Mouse (Mus musculus) hindbrain, embryonic 16.5 days (tissue): ENCODE measurements at regions not wholly inside any gene's neighbourhood (a gene's known extent, or its start where the extent isn't known, plus 50 kb on each side); places are given as distances from the start of the nearest gene placed in this dataset.

Source experiments
- ATAC-seq: fragments of 200-750 bp; cut with Nextera tagmentation; 2 replicates; pipeline ENCODE4 v1.8.0; 2017; ENCODE audit warnings: moderate TSS enrichment, moderate library complexity
- H3K27ac ChIP-seq: fragments of 300-500 bp; sonication (generic); 2 replicates; pipeline ENCODE4 v1.5.1; 2014; ENCODE audit warnings: low read depth, mild to moderate bottlenecking, control low read depth, low read length, moderate library complexity
- H3K27me3 ChIP-seq: fragments of 300-500 bp; sonication (generic); replicated peaks from 2 replicates; pipeline ENCODE4 v1.6.1; 2014; ENCODE audit warnings: low read length; ENCODE audit not compliant: control insufficient read depth, insufficient read depth
- H3K36me3 ChIP-seq: fragments of 300-500 bp; sonication (generic); 2 replicates; pipeline ENCODE4 v1.6.1; 2014; ENCODE audit warnings: mild to moderate bottlenecking, low read length, moderate library complexity, mixed read lengths; ENCODE audit not compliant: control insufficient read depth, insufficient read depth
- H3K4me1 ChIP-seq: fragments of 300-500 bp; sonication (generic); 2 replicates; pipeline ENCODE4 v1.6.1; 2014; ENCODE audit warnings: low read depth, low read length; ENCODE audit not compliant: control insufficient read depth, insufficient read depth
- H3K4me2 ChIP-seq: fragments of 300-500 bp; sonication (generic); 2 replicates; pipeline ENCODE4 v1.6.1; 2014; ENCODE audit warnings: mild to moderate bottlenecking, low read length, control low read depth, moderate library complexity
- H3K4me3 ChIP-seq: fragments of 300-500 bp; sonication (generic); 2 replicates; pipeline ENCODE4 v1.5.1; 2014; ENCODE audit warnings: mild to moderate bottlenecking, low read length, control low read depth, moderate library complexity
- H3K9ac ChIP-seq: fragments of 300-500 bp; sonication (generic); 2 replicates; pipeline ENCODE4 v1.6.1; 2014; ENCODE audit warnings: low read depth, mild to moderate bottlenecking, control low read depth, low read length, moderate library complexity
- H3K9me3 ChIP-seq: fragments of 300-500 bp; sonication (generic); 2 replicates; pipeline ENCODE4 v1.6.1; 2014; ENCODE audit warnings: mild to moderate bottlenecking, low read length, moderate library complexity; ENCODE audit not compliant: control insufficient read depth
- WGBS: fragments of 180-500 bp; shearing (Covaris S2); extraction: QIAGEN DNeasy Blood & Tissue Kit; methylation state at CpG from one replicate; pipeline ENCODE4 v1.1.7; 2014; 5-methylcytosine and 5-hydroxymethylcytosine counted together

DNA sequence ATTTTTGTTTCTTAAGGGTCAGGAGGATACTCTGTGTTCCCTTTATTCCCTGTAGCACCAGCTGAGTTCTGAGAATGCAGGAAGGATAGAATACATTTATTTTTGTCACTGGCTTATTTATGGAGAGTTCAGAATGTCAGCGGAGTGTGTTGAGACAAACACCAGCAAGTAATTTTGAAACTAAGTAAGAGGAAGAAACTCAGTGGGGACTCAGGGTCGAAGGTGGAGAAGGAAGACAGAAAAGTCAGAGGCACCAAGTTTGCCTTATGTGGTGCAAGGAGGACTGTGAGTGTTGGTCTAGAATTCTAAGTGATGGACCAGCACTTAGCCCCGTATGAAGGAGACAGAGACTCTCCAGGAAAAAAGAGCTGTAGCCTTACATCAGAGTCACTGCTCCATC, 520.7 kb upstream of the Tmpo start:
- Histone ChIP-seq H3K27ac (no peak overlapping the region), H3K4me1 (no peaks in the 10 kb centered on the region), H3K27me3 (no peaks in the 10 kb centered on the region), H3K9ac (no peak overlapping the region), H3K4me3 (no peak overlapping the region), H3K9me3 (no peaks in the 10 kb centered on the region), H3K36me3 (no peaks in the 10 kb centered on the region), H3K4me2 (no peak overlapping the region)
- no peak for ATAC-seq
- WGBS: 77% methylated on average over 3 of the region's 3 CpGs

DNA sequence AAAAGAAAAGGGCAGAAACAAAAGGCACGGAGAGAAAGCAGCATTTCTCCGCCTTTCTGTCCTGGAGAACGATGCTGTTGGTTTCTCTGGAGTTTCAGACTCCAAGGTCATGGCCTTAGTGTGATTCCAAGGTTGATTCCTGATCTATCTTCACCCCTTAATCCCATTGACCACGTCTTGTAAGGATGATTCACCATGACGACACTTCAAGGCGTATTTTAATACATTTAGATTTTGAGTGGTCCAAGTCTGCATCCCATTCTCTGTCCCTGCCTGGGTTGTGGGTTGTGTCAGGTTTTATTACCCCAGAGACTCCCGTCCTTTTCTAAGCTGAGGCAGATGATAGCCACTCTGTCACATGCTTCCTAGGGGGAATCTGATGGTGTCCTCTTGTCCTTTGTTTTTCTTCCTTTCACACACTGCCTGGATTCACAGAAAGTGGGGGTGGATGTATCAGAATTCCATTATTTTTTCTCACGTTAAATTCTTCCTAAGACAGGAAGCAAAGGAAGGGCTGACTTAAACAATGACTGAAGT, 505.0 kb upstream of the Tmpo start:
- no peak overlapping the region for H3K9ac ChIP-seq
- H3K27me3 ChIP-seq: no peaks in the 10 kb centered on the region
- H3K36me3 ChIP-seq: no peaks in the 10 kb centered on the region
- H3K4me1 ChIP-seq: peaks cover 9% of the 10 kb centered on the region
- H3K9me3 ChIP-seq: no peaks in the 10 kb centered on the region
- 35% methylated on average over 8 of the region's 8 CpGs for WGBS
- no peak overlapping the region for H3K4me2 ChIP-seq
- no peak for ATAC-seq
- H3K27ac ChIP-seq: no peak overlapping the region
- no peak overlapping the region for H3K4me3 ChIP-seq

DNA sequence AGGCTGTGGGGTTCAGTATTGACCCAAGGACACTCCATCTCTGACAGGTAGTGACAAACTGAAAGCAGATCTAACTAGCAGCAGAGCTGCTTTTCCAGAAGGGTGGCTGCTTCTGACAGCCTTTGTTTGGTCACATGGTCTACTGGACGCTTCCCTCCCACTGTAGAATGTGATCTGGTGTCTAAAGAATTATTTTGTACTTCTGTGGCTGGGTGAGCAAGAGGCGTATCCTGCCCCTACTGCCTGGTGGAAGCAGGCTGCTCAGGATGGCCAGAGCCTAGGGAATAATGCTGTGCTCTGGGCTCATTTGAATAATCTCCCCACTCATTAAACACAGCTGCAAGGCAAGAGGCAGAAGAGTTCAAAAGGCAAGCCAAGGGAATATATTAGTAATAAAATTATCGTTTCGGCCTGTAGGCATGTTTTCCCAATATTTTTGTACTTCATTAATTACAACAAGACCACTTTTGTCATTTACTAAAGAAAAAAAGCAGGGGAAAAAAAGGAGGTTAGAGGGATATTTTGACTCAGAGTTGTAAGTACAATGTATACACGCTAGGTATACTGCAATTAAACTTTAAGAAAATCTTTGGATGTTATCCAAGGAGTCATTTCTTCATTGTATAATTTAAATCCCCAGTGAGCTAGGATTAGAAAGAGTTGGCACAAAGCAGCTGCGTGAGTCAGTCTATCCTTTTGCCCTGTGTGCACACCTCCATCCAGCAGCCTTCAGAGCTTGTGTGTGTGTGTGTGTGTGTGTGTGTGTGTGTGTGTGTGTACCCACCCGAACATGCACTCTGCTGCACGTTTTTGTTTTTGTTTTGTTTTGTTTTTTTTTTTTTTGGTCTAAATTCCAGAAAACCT, 504.3 kb upstream of the Tmpo start:
- Histone ChIP-seq H3K4me3 (no peak overlapping the region), H3K9ac (no peak overlapping the region; the same call in 1 of the 2 replicates), H3K27me3 (no peaks in the 10 kb centered on the region), H3K4me1 (peaks cover 9% of the 10 kb centered on the region), H3K9me3 (no peaks in the 10 kb centered on the region), H3K36me3 (no peaks in the 10 kb centered on the region), H3K4me2 (peak overlapping the region; percentile 33), H3K27ac (peak overlapping the region; percentile 39; the same call in 1 of the 2 replicates)
- 22% methylated on average over 8 of the region's 8 CpGs for WGBS
- peak; percentile 77 for ATAC-seq

DNA sequence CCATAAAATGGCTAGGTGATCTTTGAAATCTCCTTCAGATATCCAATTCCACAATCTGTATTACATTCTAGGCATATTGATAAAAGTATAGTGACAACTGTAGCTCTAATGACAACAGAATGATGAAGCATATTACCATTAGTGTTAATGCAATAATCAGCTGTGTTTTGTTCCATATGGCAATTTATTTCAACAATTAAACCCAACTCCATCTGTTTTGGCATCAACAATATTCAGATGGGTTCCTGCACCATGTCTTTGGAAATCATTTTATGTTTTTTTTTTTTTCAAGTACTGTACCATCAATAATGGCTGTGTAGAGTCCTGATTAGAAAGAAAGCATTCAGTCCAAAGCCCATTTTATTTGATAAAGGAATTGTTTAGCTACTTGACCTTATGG, 498.5 kb upstream of the Tmpo start:
- Histone ChIP-seq H3K9ac (no peak overlapping the region), H3K36me3 (no peaks in the 10 kb centered on the region), H3K27ac (no peak overlapping the region), H3K4me3 (no peak overlapping the region), H3K4me1 (no peaks in the 10 kb centered on the region), H3K9me3 (no peaks in the 10 kb centered on the region), H3K4me2 (no peak overlapping the region), H3K27me3 (no peaks in the 10 kb centered on the region)
- no peak for ATAC-seq

DNA sequence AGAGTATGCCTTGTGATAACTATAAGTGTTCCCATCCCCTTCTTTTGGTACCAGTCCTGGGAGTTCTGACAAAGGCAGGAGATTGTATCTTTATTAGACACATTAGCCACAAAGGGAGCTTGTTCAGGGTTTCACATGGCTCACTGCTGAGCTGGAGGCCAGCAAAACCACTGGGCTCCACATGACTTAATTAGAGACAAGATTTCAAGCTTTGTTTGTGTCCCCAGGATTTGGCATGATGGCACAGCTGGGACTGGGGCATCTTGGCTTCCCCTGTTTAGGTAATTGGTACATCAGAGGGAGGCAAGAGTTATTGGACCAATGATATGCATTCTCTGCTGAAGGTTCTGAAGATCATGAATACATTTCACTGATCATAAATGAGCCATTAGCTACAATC, 456.8 kb upstream of the Tmpo start:
- Histone ChIP-seq H3K9me3 (no peaks in the 10 kb centered on the region), H3K4me1 (no peaks in the 10 kb centered on the region; the same call in 1 of the 2 replicates), H3K27ac (no peak overlapping the region), H3K4me2 (no peak overlapping the region), H3K27me3 (no peaks in the 10 kb centered on the region), H3K36me3 (no peaks in the 10 kb centered on the region), H3K9ac (no peak overlapping the region), H3K4me3 (no peak overlapping the region)
- no peak for ATAC-seq

DNA sequence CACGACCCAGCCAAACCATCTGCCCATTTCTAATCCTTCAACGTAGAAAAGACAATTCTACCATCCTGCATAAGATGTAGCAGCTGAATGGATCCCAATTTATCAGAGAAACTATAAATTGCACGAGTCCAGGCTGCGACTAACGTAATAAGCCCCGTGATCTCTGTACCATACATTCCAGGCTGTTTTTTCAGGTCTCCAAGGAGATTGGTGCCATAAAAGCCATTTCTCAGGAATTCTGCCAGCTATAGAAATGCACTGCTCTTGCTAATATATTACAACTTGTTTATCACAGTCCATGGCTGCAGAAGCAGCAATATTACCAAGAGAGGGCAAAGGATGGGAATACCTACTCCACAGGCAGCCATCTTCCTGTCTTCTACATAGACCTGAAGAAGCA, 447.6 kb upstream of the Tmpo start:
- Histone ChIP-seq H3K4me1 (peaks cover 5% of the 10 kb centered on the region), H3K9me3 (no peaks in the 10 kb centered on the region), H3K27ac (no peak overlapping the region), H3K4me2 (no peak overlapping the region), H3K36me3 (no peaks in the 10 kb centered on the region), H3K4me3 (no peak overlapping the region), H3K9ac (no peak overlapping the region), H3K27me3 (no peaks in the 10 kb centered on the region)
- WGBS: 22% methylated on average over 6 of the region's 6 CpGs
- no peak for ATAC-seq

DNA sequence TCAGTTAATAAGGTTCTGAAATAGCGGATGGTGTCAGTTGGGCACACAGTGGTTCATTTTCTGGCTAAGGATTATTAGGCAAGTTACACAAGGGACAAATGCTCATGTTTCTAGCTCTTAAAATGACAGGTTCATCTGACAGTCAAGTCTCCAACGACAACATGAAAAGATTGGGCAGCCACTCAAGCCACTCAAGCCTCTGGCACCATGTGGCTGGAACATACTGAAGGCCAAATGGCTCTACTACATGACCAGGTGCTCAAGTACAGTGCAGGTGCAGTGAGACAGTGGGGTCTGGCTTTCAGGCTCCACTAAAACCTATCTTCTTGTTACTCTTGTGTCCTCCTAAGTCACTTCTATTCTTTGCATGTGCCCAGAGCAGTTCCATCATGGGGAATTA, 441.2 kb upstream of the Tmpo start:
- Histone ChIP-seq H3K4me3 (no peak overlapping the region), H3K4me1 (no peaks in the 10 kb centered on the region), H3K4me2 (no peak overlapping the region), H3K36me3 (no peaks in the 10 kb centered on the region), H3K27me3 (no peaks in the 10 kb centered on the region), H3K9ac (no peak overlapping the region), H3K9me3 (no peaks in the 10 kb centered on the region), H3K27ac (no peak overlapping the region)
- 89% methylated on average over 2 of the region's 2 CpGs for WGBS
- ATAC-seq: no peak

DNA sequence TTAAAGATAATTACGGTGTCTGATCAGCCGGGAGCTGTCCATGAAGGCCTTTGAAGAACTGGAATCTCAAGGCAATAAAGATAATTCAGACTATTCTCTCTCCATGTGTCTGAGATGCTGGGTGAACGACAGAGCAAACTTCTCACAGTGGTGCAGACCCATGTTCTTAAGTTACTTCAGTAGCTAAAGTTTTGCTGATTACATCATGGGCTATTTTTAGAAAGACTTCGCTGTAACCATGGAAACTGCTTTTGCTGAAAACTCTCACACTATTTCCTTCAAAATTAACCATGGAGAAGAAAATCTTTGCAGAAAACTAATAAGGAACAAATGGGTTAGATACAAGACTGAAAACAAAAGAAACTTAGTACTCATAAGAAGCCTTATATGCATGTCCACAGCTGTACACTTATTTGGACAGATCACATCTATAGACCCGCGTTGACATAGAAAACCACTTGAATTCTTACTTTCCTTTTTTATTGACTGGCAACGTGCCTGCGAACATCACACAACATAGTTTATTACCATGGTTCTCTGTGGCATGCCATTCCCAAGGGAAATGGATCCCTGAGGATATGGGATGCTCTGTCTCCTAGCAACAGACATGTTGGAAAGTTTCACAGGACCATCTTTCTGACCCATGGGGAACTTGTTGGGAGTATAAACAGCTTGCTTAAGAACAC, 432.8 kb upstream of the Tmpo start:
- H3K4me2 ChIP-seq: no peak overlapping the region
- H3K4me1 ChIP-seq: peaks cover 8% of the 10 kb centered on the region
- no peaks in the 10 kb centered on the region for H3K36me3 ChIP-seq
- H3K27ac ChIP-seq: no peak overlapping the region
- no peak for ATAC-seq
- WGBS: 54% methylated on average over 8 of the region's 8 CpGs
- no peaks in the 10 kb centered on the region for H3K27me3 ChIP-seq
- no peak overlapping the region for H3K9ac ChIP-seq
- H3K4me3 ChIP-seq: no peak overlapping the region
- H3K9me3 ChIP-seq: no peaks in the 10 kb centered on the region

DNA sequence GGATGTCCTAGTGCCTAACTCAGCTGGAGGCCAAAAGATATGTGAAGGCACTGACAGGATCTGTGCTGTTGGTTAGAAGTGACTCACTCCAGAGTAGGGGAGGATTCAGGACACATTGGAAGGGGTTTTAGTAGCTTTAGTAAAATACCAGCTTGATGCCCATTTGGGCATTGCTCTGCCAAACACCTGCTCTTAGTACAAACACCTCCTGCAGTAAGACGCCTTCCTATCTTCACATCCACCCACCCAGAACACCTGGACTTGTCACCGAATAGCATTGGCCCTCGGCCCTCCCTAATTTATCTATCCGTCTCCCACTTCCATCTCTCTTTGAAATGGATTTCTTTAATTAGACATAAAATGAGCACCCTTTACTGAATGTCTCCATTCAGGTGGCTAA, 430.9 kb upstream of the Tmpo start:
- 83% methylated on average over 4 of the region's 4 CpGs for WGBS
- no peak overlapping the region for H3K9ac ChIP-seq
- ATAC-seq: no peak

More for the DNA sequence above, 430.9 kb upstream of the Tmpo start:
- Histone ChIP-seq H3K9me3 (no peaks in the 10 kb centered on the region), H3K4me1 (peaks cover 8% of the 10 kb centered on the region), H3K4me2 (no peak overlapping the region), H3K36me3 (no peaks in the 10 kb centered on the region), H3K27ac (no peak overlapping the region), H3K4me3 (no peak overlapping the region), H3K27me3 (no peaks in the 10 kb centered on the region)
